Mouse (Mus musculus) CH12.LX (cell line): ENCODE results near the gene Akt3. TPM values are rescaled to one million over a fixed set of nuclear protein-coding genes. Genes with fewer than 3 reads are reported as not detected.

Experiments used
- DNase-seq: peaks from one replicate; pipeline ENCODE4 v3.0.0-alpha.2; 2013; ENCODE audit errors: extremely low read depth
- H3K27ac ChIP-seq: 2 replicates; pipeline ENCODE4 v1.5.1; 2012; ENCODE audit warnings: low read depth, mild to moderate bottlenecking, control low read depth, moderate library complexity; ENCODE audit not compliant: insufficient read depth
- H3K27me3 ChIP-seq: replicated peaks from 2 replicates; pipeline ENCODE3; 2012; ENCODE audit warnings: inconsistent platforms
- H3K36me3 ChIP-seq, 2 experiments: replicated peaks in 1 of 2; 2 replicates each; pipeline versions ENCODE3 to v1.6.1; 2012; ENCODE audit warnings: inconsistent platforms in 1 of 2, low read length in 1 of 2, mild to moderate bottlenecking in 1 of 2, mixed read lengths in 1 of 2, moderate library complexity in 1 of 2; ENCODE audit not compliant: control insufficient read depth in 1 of 2, insufficient read depth in 1 of 2
- H3K4me1 ChIP-seq, 2 experiments: 2 replicates each; pipeline ENCODE4 v1.6.1; 2012; ENCODE audit warnings: inconsistent platforms in 1 of 2, moderate library complexity in 1 of 2; ENCODE audit not compliant: insufficient read depth in 2 of 2, control insufficient read depth in 1 of 2
- H3K4me2 ChIP-seq: 2 replicates; pipeline ENCODE4 v1.6.1; 2012; ENCODE audit warnings: low read depth, mild to moderate bottlenecking, control low read depth; ENCODE audit not compliant: poor library complexity, insufficient read depth, severe bottlenecking
- H3K4me3 ChIP-seq, 3 experiments: fragments of 150-350 bp in 1 of 3; sonication (generic) in 1 of 3; replicated peaks in 1 of 3; 2 replicates each; pipeline versions ENCODE3 to v1.5.1; 2011 to 2012; ENCODE audit warnings: low read depth in 2 of 3, low read length in 2 of 3, mild to moderate bottlenecking in 2 of 3, moderate library complexity in 2 of 3, control low read depth in 1 of 3, improper control_type of control experiment in 1 of 3, inconsistent platforms in 1 of 3, mixed read lengths in 1 of 3; ENCODE audit not compliant: poor library complexity in 1 of 3
- H3K79me2 ChIP-seq: replicated peaks from 2 replicates; pipeline ENCODE4 v1.6.1; 2012; ENCODE audit warnings: mild to moderate bottlenecking, moderate library complexity; ENCODE audit not compliant: control insufficient read depth, poor library complexity, insufficient read depth, severe bottlenecking; ENCODE audit errors: extremely low read depth
- H3K9ac ChIP-seq: 2 replicates; pipeline ENCODE4 v1.6.1; 2012; ENCODE audit warnings: low read depth, mild to moderate bottlenecking, control low read depth, moderate library complexity; ENCODE audit not compliant: insufficient read depth
- H3K9me3 ChIP-seq: replicated peaks from 2 replicates; pipeline ENCODE3; 2012; ENCODE audit warnings: low read length, inconsistent platforms, mixed read lengths
- CHD1 ChIP-seq: IDR thresholded peaks from 2 replicates; pipeline ENCODE4 v1.6.1; 2012; ENCODE audit warnings: low read depth, low read length, improper control_type of control experiment, inconsistent platforms
- CHD2 ChIP-seq: IDR thresholded peaks from 2 replicates; pipeline ENCODE4 v1.6.1; 2011; ENCODE audit warnings: low read length, improper control_type of control experiment
- CTCF ChIP-seq, 2 experiments: IDR thresholded peaks in 1 of 2; conservative IDR thresholded peaks in 1 of 2; 2 replicates each; pipeline ENCODE4 v1.5.1; 2011 to 2012; ENCODE audit warnings: low read depth in 2 of 2, low read length in 2 of 2, improper control_type of control experiment in 1 of 2, inconsistent platforms in 1 of 2, mild to moderate bottlenecking in 1 of 2, moderate library complexity in 1 of 2
- E2F4 ChIP-seq: IDR thresholded peaks from 2 replicates; pipeline ENCODE4 v1.6.1; 2011; ENCODE audit warnings: low read depth, low read length, improper control_type of control experiment; ENCODE audit not compliant: insufficient replicate concordance
- ETS1 ChIP-seq: conservative IDR thresholded peaks from 2 replicates; pipeline ENCODE4 v1.6.1; 2012; ENCODE audit warnings: low read depth, mild to moderate bottlenecking, inconsistent platforms, low read length, improper control_type of control experiment, moderate library complexity
- JUN ChIP-seq: IDR thresholded peaks from 2 replicates; pipeline ENCODE4 v1.6.1; 2011; ENCODE audit warnings: low read depth, mild to moderate bottlenecking, low read length, improper control_type of control experiment, moderate library complexity; ENCODE audit not compliant: insufficient read depth
- KAT2A ChIP-seq: IDR thresholded peaks from 2 replicates; pipeline ENCODE4 v1.6.1; 2012; ENCODE audit warnings: low read length, improper control_type of control experiment, inconsistent platforms; ENCODE audit not compliant: insufficient replicate concordance
- MAFK ChIP-seq: IDR thresholded peaks from 2 replicates; pipeline ENCODE4 v1.6.1; 2011; ENCODE audit warnings: low read length, improper control_type of control experiment; ENCODE audit not compliant: insufficient replicate concordance
- MEF2A ChIP-seq: IDR thresholded peaks from 2 replicates; pipeline ENCODE4 v1.6.1; 2014; ENCODE audit warnings: low read depth, mild to moderate bottlenecking, inconsistent platforms, low read length, improper control_type of control experiment, borderline replicate concordance
- NRF1 ChIP-seq: IDR thresholded peaks from 2 replicates; pipeline ENCODE4 v1.6.1; 2014; ENCODE audit warnings: low read depth, mild to moderate bottlenecking, inconsistent platforms, low read length, improper control_type of control experiment, moderate library complexity
- PAX5 ChIP-seq: IDR thresholded peaks from 2 replicates; pipeline ENCODE4 v1.6.1; 2012; ENCODE audit warnings: low read length, inconsistent platforms, mixed read lengths
- POLR2AphosphoS2 ChIP-seq: IDR thresholded peaks from 2 replicates; pipeline ENCODE4 v1.6.1; 2011; ENCODE audit warnings: low read depth, low read length, improper control_type of control experiment
- RAD21 ChIP-seq: IDR thresholded peaks from 2 replicates; pipeline ENCODE4 v1.6.1; 2011; ENCODE audit warnings: low read depth, mild to moderate bottlenecking, low read length, improper control_type of control experiment, moderate library complexity
- SMC3 ChIP-seq: IDR thresholded peaks from 2 replicates; pipeline ENCODE4 v1.6.1; 2011; ENCODE audit warnings: low read depth, low read length, improper control_type of control experiment
- USF2 ChIP-seq: conservative IDR thresholded peaks from 2 replicates; pipeline ENCODE4 v1.6.1; 2011; ENCODE audit warnings: low read depth, low read length, improper control_type of control experiment
- ZKSCAN1 ChIP-seq: IDR thresholded peaks from 2 replicates; pipeline ENCODE4 v1.6.1; 2012; ENCODE audit warnings: low read depth, inconsistent platforms, low read length, improper control_type of control experiment, borderline replicate concordance
- ZMIZ1 ChIP-seq: IDR thresholded peaks from 2 replicates; pipeline ENCODE4 v1.6.1; 2012; ENCODE audit warnings: low read depth, mild to moderate bottlenecking, inconsistent platforms, low read length, improper control_type of control experiment
- dilution Hi-C: fragments of 300-500 bp; cut with MboI; formaldehyde crosslinking; loops from 2 replicates; pipeline ENCODE4 v1.14.3; 2020; ENCODE audit warnings: low sequenced_read_pairs; ENCODE audit not compliant: extremely low pct_unique_long_range_greater_than_20kb, extremely low pct_ligation_motif_present
- in situ Hi-C: fragments of 300-500 bp; cut with MboI; formaldehyde crosslinking; loops from 3 replicates; pipeline ENCODE4 v1.14.3; 2019; ENCODE audit warnings: low sequenced_read_pairs, low pct_ligation_motif_present, low pct_unique_long_range_greater_than_20kb, mixed read lengths
- polyA plus RNA-seq: library from polyadenylated mRNA; unstranded; fragments of >175 nt; gene quantifications from 2 replicates; pipeline ENCODE4 v1.2.1, GENCODE M21; 2012; ENCODE audit warnings: low read depth; ENCODE audit not compliant: insufficient read length
- total RNA-seq, 2 experiments: library from RNA; depleted of rRNA; stranded (reverse); fragments of 300-350 nt in 1 of 2; fragments of >200 nt in 1 of 2; gene quantifications; 2 replicates each; pipeline ENCODE4 v1.2.3; 2012 to 2014

Gene Akt3
- total and polyA plus RNA-seq, 3 experiments = 0.34 to 1.3 (median 0.82) TPM

GRCm38 (mm10) chr1:177198978-177199377, 59.0 kb downstream of the Akt3 start:
- Histone ChIP-seq H3K27me3 (no peaks in the 10 kb centered on the region), H3K4me2 (no peak overlapping the region), H3K4me3 (no peak overlapping the region), H3K4me1 (no peaks in the 10 kb centered on the region), H3K79me2 (no peaks in the 10 kb centered on the region), H3K27ac (no peak overlapping the region), H3K36me3 (no peaks in the 10 kb centered on the region), H3K9ac (no peak overlapping the region), H3K9me3 (no peaks in the 10 kb centered on the region)
- in situ Hi-C loops = loop anchor here (10.0 kb wide), 1 partner anchor 496 kb away; no protein-coding TSS in a partner anchor
- no peak for DNase-seq
- dilution Hi-C loops = no loop called here
- TF ChIP-seq CHD1 (no peak), JUN (no peak), ETS1 (no peak), NRF1 (no peak), POLR2AphosphoS2 (no peak), MEF2A (no peak), E2F4 (no peak), PAX5 (no peak), MAFK (no peak), USF2 (no peak), ZMIZ1 (no peak), CHD2 (no peak), ZKSCAN1 (no peak)
- TF ChIP-seq, all 38 proteins: peak for 0

- in situ Hi-C loops = loop anchor here (10.0 kb wide), 1 partner anchor 500 kb away; no protein-coding TSS in a partner anchor
- TF ChIP-seq POLR2AphosphoS2 = no peak
- no peak for TF ChIP-seq KAT2A
- TF ChIP-seq SMC3 = peak; percentile 55
- peak in 1 of 2 experiments; percentile 54; a peak in 2 of 4 replicates for TF ChIP-seq CTCF (conservative IDR thresholded peaks at IDR 0.05 in 1 of 2, IDR thresholded peaks at IDR 0.05 in 1 of 2; ENCODE audit: low read depth in 2 of 2, low read length in 2 of 2)
- TF ChIP-seq RAD21 = peak; percentile 27
- H3K27me3 ChIP-seq = no peaks in the 10 kb centered on the region
- dilution Hi-C loops = no loop called here
- no peak overlapping the region for H3K4me2 ChIP-seq
- H3K79me2 ChIP-seq = no peaks in the 10 kb centered on the region
- H3K27ac ChIP-seq = no peak overlapping the region
- H3K9ac ChIP-seq = no peak overlapping the region
- no peaks in the 10 kb centered on the region for H3K4me1 ChIP-seq
- H3K36me3 ChIP-seq = no peaks in the 10 kb centered on the region
- H3K9me3 ChIP-seq = no peaks in the 10 kb centered on the region
- peak; percentile 6 for DNase-seq
- no peak overlapping the region for H3K4me3 ChIP-seq
These were observed 62.8 kb downstream of the Akt3 start for GRCm38 (mm10) chr1:177195224-177195623.
